Mouse (Mus musculus) ES-E14 (cell line): Measurements from ENCODE around the gene Lmod2.

Experiments used
- CHD2 ChIP-seq: IDR thresholded peaks from 2 replicates; pipeline ENCODE4 v1.6.1; 2014; ENCODE audit warnings: mild to moderate bottlenecking, low read depth, low read length, inconsistent platforms
- HCFC1 ChIP-seq: IDR thresholded peaks from 2 replicates; pipeline ENCODE4 v1.6.1; 2012; ENCODE audit warnings: low read length, inconsistent platforms, borderline replicate concordance; ENCODE audit not compliant: insufficient read depth
- MAFK ChIP-seq: IDR thresholded peaks from 2 replicates; pipeline ENCODE4 v1.6.1; 2014; ENCODE audit warnings: mild to moderate bottlenecking, low read depth, low read length, inconsistent platforms; ENCODE audit not compliant: insufficient read depth
- ZNF384 ChIP-seq: IDR thresholded peaks from 2 replicates; pipeline ENCODE4 v1.6.1; 2012; ENCODE audit warnings: low read depth, low read length, inconsistent platforms

GRCm38 (mm10) chr6:24604289-24604688 is 6.7 kb downstream of the Lmod2 start:
- no peak for TF ChIP-seq CHD2
- no peak for TF ChIP-seq MAFK
- TF ChIP-seq HCFC1 = no peak
- TF ChIP-seq ZNF384 = no peak
